Mouse (Mus musculus) MEL (cell line): Measurements from ENCODE around the gene Chuk. TPM values are rescaled to one million over a fixed set of nuclear protein-coding genes. Genes with fewer than 3 reads are reported as not detected.
A peak's percentile ranks its signal among the peaks of the same experiment; 100 is the strongest.

ENCODE experiments used
- DNase-seq: peaks from one replicate; pipeline ENCODE4 v3.0.0; 2011; ENCODE audit warnings: low read depth, low spot score
- H3K27ac ChIP-seq: 2 replicates; pipeline ENCODE4 v1.5.1; 2012; ENCODE audit warnings: low read depth, mild to moderate bottlenecking, control low read depth, low read length, moderate library complexity; ENCODE audit not compliant: control insufficient read depth
- H3K27me3 ChIP-seq, 2 experiments: fragments of 150-350 bp in 1 of 2; sonication (generic) in 1 of 2; 2 replicates each; pipeline ENCODE4 v1.6.1; 2012; ENCODE audit warnings: low read length in 2 of 2, mild to moderate bottlenecking in 2 of 2, improper control_type of control experiment in 1 of 2, moderate library complexity in 1 of 2; ENCODE audit not compliant: insufficient read depth in 2 of 2, control insufficient read depth in 1 of 2
- H3K36me3 ChIP-seq, 2 experiments: 2 replicates each; pipeline ENCODE4 v1.6.1; 2012 to 2014; ENCODE audit warnings: low read length in 2 of 2, improper control_type of control experiment in 1 of 2, inconsistent platforms in 1 of 2, mild to moderate bottlenecking in 1 of 2; ENCODE audit not compliant: insufficient read depth in 2 of 2, control insufficient read depth in 1 of 2
- H3K4me1 ChIP-seq, 2 experiments: fragments of 150-350 bp in 1 of 2; sonication (generic) in 1 of 2; 2 replicates each; pipeline ENCODE4 v1.6.1; 2012; ENCODE audit warnings: low read length in 2 of 2, improper control_type of control experiment in 1 of 2, mild to moderate bottlenecking in 1 of 2; ENCODE audit not compliant: insufficient read depth in 2 of 2, control insufficient read depth in 1 of 2
- H3K4me3 ChIP-seq, 2 experiments: fragments of 150-350 bp in 1 of 2; sonication (generic) in 1 of 2; 2 replicates each; pipeline ENCODE4 v1.5.1; 2012; ENCODE audit warnings: low read depth in 2 of 2, low read length in 2 of 2, mild to moderate bottlenecking in 2 of 2, moderate library complexity in 2 of 2, control low read depth in 1 of 2, improper control_type of control experiment in 1 of 2; ENCODE audit not compliant: control insufficient read depth in 1 of 2, insufficient read depth in 1 of 2
- H3K79me2 ChIP-seq: 2 replicates; pipeline ENCODE4 v1.6.1; 2012; ENCODE audit warnings: mild to moderate bottlenecking, low read length, moderate library complexity; ENCODE audit not compliant: control insufficient read depth, poor library complexity, insufficient read depth
- H3K9ac ChIP-seq: 2 replicates; pipeline ENCODE4 v1.6.1; 2012; ENCODE audit warnings: low read depth, mild to moderate bottlenecking, control low read depth, low read length, moderate library complexity; ENCODE audit not compliant: control insufficient read depth, poor library complexity, severe bottlenecking
- H3K9me3 ChIP-seq: fragments of 150-350 bp; sonication (generic); replicated peaks from 2 replicates; pipeline ENCODE4 v1.6.1; 2012; ENCODE audit warnings: mild to moderate bottlenecking, low read length, improper control_type of control experiment, moderate library complexity; ENCODE audit not compliant: insufficient read depth
- BHLHE40 ChIP-seq: IDR thresholded peaks from 2 replicates; pipeline ENCODE4 v1.6.1; 2012; ENCODE audit warnings: low read depth, mild to moderate bottlenecking, inconsistent platforms, low read length, improper control_type of control experiment, borderline replicate concordance
- CTCF ChIP-seq, 3 experiments: IDR thresholded peaks in 2 of 3; conservative IDR thresholded peaks in 1 of 3; 2 replicates each; pipeline ENCODE4 v1.5.1; 2011 to 2012; ENCODE audit warnings: low read length in 3 of 3, low read depth in 2 of 3, mild to moderate bottlenecking in 2 of 3, improper control_type of control experiment in 1 of 3, inconsistent platforms in 1 of 3, mixed read lengths in 1 of 3, moderate library complexity in 1 of 3; ENCODE audit not compliant: control insufficient read depth in 1 of 3, insufficient read depth in 1 of 3, poor library complexity in 1 of 3, severe bottlenecking in 1 of 3
- E2F4 ChIP-seq: IDR thresholded peaks from 2 replicates; pipeline ENCODE4 v1.6.1; 2011; ENCODE audit warnings: low read depth, low read length, improper control_type of control experiment, borderline replicate concordance
- EP300 ChIP-seq, 2 experiments: IDR thresholded peaks; 2 replicates each; pipeline ENCODE4 v1.6.1; 2011; ENCODE audit warnings: improper control_type of control experiment in 2 of 2, low read length in 2 of 2, low read depth in 1 of 2, mild to moderate bottlenecking in 1 of 2
- ETS1 ChIP-seq: IDR thresholded peaks from 2 replicates; pipeline ENCODE4 v1.6.1; 2012; ENCODE audit warnings: low read depth, mild to moderate bottlenecking, inconsistent platforms, low read length, improper control_type of control experiment, moderate library complexity
- GATA1 ChIP-seq: IDR thresholded peaks from 2 replicates; pipeline ENCODE4 v1.6.1; 2011; ENCODE audit warnings: low read depth, low read length, improper control_type of control experiment
- HCFC1 ChIP-seq: IDR thresholded peaks from 2 replicates; pipeline ENCODE4 v1.6.1; 2012; ENCODE audit warnings: low read depth, mild to moderate bottlenecking, inconsistent platforms, low read length, improper control_type of control experiment, moderate library complexity
- JUND ChIP-seq: IDR thresholded peaks from 2 replicates; pipeline ENCODE4 v1.6.1; 2011; ENCODE audit warnings: low read depth, mild to moderate bottlenecking, improper control_type of control experiment, low read length
- KAT2A ChIP-seq: conservative IDR thresholded peaks from 2 replicates; pipeline ENCODE4 v1.6.1; 2012; ENCODE audit warnings: low read depth, low read length, improper control_type of control experiment, inconsistent platforms
- MAFK ChIP-seq: IDR thresholded peaks from 2 replicates; pipeline ENCODE4 v1.6.1; 2011; ENCODE audit warnings: low read depth, mild to moderate bottlenecking, low read length, improper control_type of control experiment, borderline replicate concordance
- MAX ChIP-seq: IDR thresholded peaks from 2 replicates; pipeline ENCODE4 v1.6.1; 2011; ENCODE audit warnings: low read length, improper control_type of control experiment
- MEF2A ChIP-seq: IDR thresholded peaks from 2 replicates; pipeline ENCODE4 v1.6.1; 2014; ENCODE audit warnings: low read depth, mild to moderate bottlenecking, inconsistent platforms, low read length, improper control_type of control experiment; ENCODE audit not compliant: poor library complexity, insufficient replicate concordance, severe bottlenecking; ENCODE audit errors: extremely low read depth
- MYC ChIP-seq: IDR thresholded peaks from 2 replicates; pipeline ENCODE4 v1.6.1; 2011; ENCODE audit warnings: low read depth, mild to moderate bottlenecking, low read length, improper control_type of control experiment, moderate library complexity
- NELFE ChIP-seq: IDR thresholded peaks from 2 replicates; pipeline ENCODE4 v1.6.1; 2011; ENCODE audit warnings: low read depth, low read length, improper control_type of control experiment
- NRF1 ChIP-seq: IDR thresholded peaks from 2 replicates; pipeline ENCODE4 v1.6.1; 2014; ENCODE audit warnings: low read depth, mild to moderate bottlenecking, inconsistent platforms, low read length, improper control_type of control experiment, moderate library complexity; ENCODE audit not compliant: poor library complexity, insufficient read depth, severe bottlenecking
- POLR2A ChIP-seq, 2 experiments: IDR thresholded peaks; 2 replicates each; pipeline ENCODE4 v1.6.1; 2011 to 2012; ENCODE audit warnings: low read length in 2 of 2, mild to moderate bottlenecking in 2 of 2, control low read depth in 1 of 2, improper control_type of control experiment in 1 of 2, low read depth in 1 of 2, moderate library complexity in 1 of 2; ENCODE audit not compliant: control insufficient read depth in 1 of 2, insufficient read depth in 1 of 2, poor library complexity in 1 of 2
- POLR2AphosphoS2 ChIP-seq: IDR thresholded peaks from 2 replicates; pipeline ENCODE4 v1.6.1; 2011; ENCODE audit warnings: low read length, improper control_type of control experiment
- POLR2AphosphoS5 ChIP-seq: IDR thresholded peaks from 2 replicates; pipeline ENCODE4 v1.6.1; 2012; ENCODE audit warnings: low read depth, borderline replicate concordance, mild to moderate bottlenecking, inconsistent platforms, low read length, moderate library complexity, mixed read lengths
- RAD21 ChIP-seq: IDR thresholded peaks from 2 replicates; pipeline ENCODE4 v1.6.1; 2011; ENCODE audit warnings: mild to moderate bottlenecking, low read depth, low read length, improper control_type of control experiment
- RCOR1 ChIP-seq: IDR thresholded peaks from 2 replicates; pipeline ENCODE4 v1.6.1; 2012; ENCODE audit warnings: low read depth, mild to moderate bottlenecking, inconsistent platforms, low read length, improper control_type of control experiment
- SIN3A ChIP-seq: IDR thresholded peaks from 2 replicates; pipeline ENCODE4 v1.6.1; 2012; ENCODE audit warnings: low read length, improper control_type of control experiment, inconsistent platforms
- SMC3 ChIP-seq: IDR thresholded peaks from 2 replicates; pipeline ENCODE4 v1.6.1; 2011; ENCODE audit warnings: low read depth, low read length, improper control_type of control experiment
- TAL1 ChIP-seq: IDR thresholded peaks from 2 replicates; pipeline ENCODE4 v1.6.1; 2012; ENCODE audit warnings: mild to moderate bottlenecking, inconsistent platforms, low read length, moderate library complexity, mixed read lengths
- TCF12 ChIP-seq: IDR thresholded peaks from 2 replicates; pipeline ENCODE4 v1.6.1; 2014; ENCODE audit warnings: low read depth, mild to moderate bottlenecking, inconsistent platforms, low read length, improper control_type of control experiment, moderate library complexity
- UBTF ChIP-seq: IDR thresholded peaks from 2 replicates; pipeline ENCODE4 v1.6.1; 2012; ENCODE audit warnings: low read depth, mild to moderate bottlenecking, inconsistent platforms, low read length, improper control_type of control experiment, moderate library complexity, borderline replicate concordance; ENCODE audit not compliant: insufficient read depth
- USF1 ChIP-seq: IDR thresholded peaks from 2 replicates; pipeline ENCODE4 v1.6.1; 2014; ENCODE audit warnings: low read depth, mild to moderate bottlenecking, inconsistent platforms, low read length, improper control_type of control experiment, moderate library complexity
- ZC3H11A ChIP-seq: IDR thresholded peaks from 2 replicates; pipeline ENCODE4 v1.6.1; 2012; ENCODE audit warnings: low read depth, mild to moderate bottlenecking, inconsistent platforms, low read length, improper control_type of control experiment
- ZKSCAN1 ChIP-seq: IDR thresholded peaks from 2 replicates; pipeline ENCODE4 v1.6.1; 2012; ENCODE audit warnings: low read depth, mild to moderate bottlenecking, inconsistent platforms, low read length, improper control_type of control experiment, moderate library complexity
- ZMIZ1 ChIP-seq: IDR thresholded peaks from 2 replicates; pipeline ENCODE4 v1.6.1; 2012; ENCODE audit warnings: low read depth, mild to moderate bottlenecking, inconsistent platforms, low read length, improper control_type of control experiment, moderate library complexity
- ZNF384 ChIP-seq: IDR thresholded peaks from 2 replicates; pipeline ENCODE4 v1.6.1; 2012; ENCODE audit warnings: low read depth, mild to moderate bottlenecking, inconsistent platforms, low read length, improper control_type of control experiment
- polyA plus RNA-seq, 2 experiments: library from polyadenylated mRNA; stranded (reverse) in 1 of 2; unstranded in 1 of 2; fragments of >175 nt in 1 of 2; fragments of >200 nt in 1 of 2; gene quantifications; 2 replicates each; pipeline versions ENCODE4 v1.2.1 to v1.2.4; 2012; ENCODE audit warnings: low replicate concordance in 2 of 2, low read depth in 1 of 2; ENCODE audit not compliant: insufficient read length in 2 of 2, insufficient read depth in 1 of 2, missing spikeins in 1 of 2
- total RNA-seq: library from RNA; depleted of rRNA; stranded (reverse); fragments of 300-350 nt; gene quantifications from 2 replicates; pipeline ENCODE4 v1.2.3, GENCODE M21; 2012

Chuk gene
- total and polyA plus RNA-seq, 3 experiments: 50.5 to 463 (median 58.3) TPM

- H3K27ac ChIP-seq: no peak overlapping the region
- H3K36me3 ChIP-seq: peaks cover 13 to 34% of the 10 kb centered on the region in 2 experiments
- peaks cover 9% of the 10 kb centered on the region in 2 experiments for H3K27me3 ChIP-seq
- H3K4me3 ChIP-seq: no peak overlapping the region
- H3K9me3 ChIP-seq: no peaks in the 10 kb centered on the region
- no peak for DNase-seq
- peaks cover 12 to 36% of the 10 kb centered on the region in 2 experiments for H3K4me1 ChIP-seq
- H3K9ac ChIP-seq: no peak overlapping the region
- peaks cover 24% of the 10 kb centered on the region for H3K79me2 ChIP-seq
- no peak for TF ChIP-seq NRF1
- no peak for TF ChIP-seq ZMIZ1
- no peak for TF ChIP-seq SIN3A
- no peak for TF ChIP-seq TAL1
- TF ChIP-seq POLR2AphosphoS2: no peak
- TF ChIP-seq MAFK: no peak
- TF ChIP-seq NELFE: no peak
- TF ChIP-seq ETS1: no peak
- no peak for TF ChIP-seq UBTF
- TF ChIP-seq E2F4: no peak
- no peak for TF ChIP-seq POLR2A (IDR thresholded peaks at IDR 0.05; ENCODE audit: control insufficient read depth in 1 of 2, insufficient read depth in 1 of 2, low read depth in 1 of 2, low read length in 2 of 2, poor library complexity in 1 of 2)
- TF ChIP-seq RAD21: no peak
- TF ChIP-seq ZKSCAN1: no peak
- TF ChIP-seq MYC: no peak
- TF ChIP-seq ZNF384: no peak
- no peak for TF ChIP-seq ZC3H11A
- no peak for TF ChIP-seq POLR2AphosphoS5
- TF ChIP-seq HCFC1: no peak
- no peak for TF ChIP-seq GATA1
- TF ChIP-seq, all 39 proteins: peak for 0
Measured at GRCm38 (mm10) chr19:44146951-44147350, 39.7 kb upstream of the Chuk start.

GRCm38 (mm10) chr19:44146568-44146879 lies 39.2 kb upstream of the Chuk start:
- Histone ChIP-seq H3K9ac (peak overlapping the region; percentile 83), H3K27me3 (peaks cover 8% of the 10 kb centered on the region in 2 experiments), H3K9me3 (no peaks in the 10 kb centered on the region), H3K4me1 (peaks cover 12 to 36% of the 10 kb centered on the region in 2 experiments), H3K4me3 (peak overlapping the region; percentile 57 to 83), H3K36me3 (peaks cover 16 to 36% of the 10 kb centered on the region in 2 experiments), H3K27ac (peak overlapping the region; percentile 66), H3K79me2 (peaks cover 24% of the 10 kb centered on the region)
- no peak for DNase-seq
- TF ChIP-seq GATA1 (no peak), RAD21 (no peak), EP300 (IDR thresholded peaks at IDR 0.05; ENCODE audit: low read depth in 1 of 2, low read length in 2 of 2) (0 out of 4 replicates have a peak, but pooled peaks of 1 of the 2 experiments have one; percentile 1), BHLHE40 (no peak), ZMIZ1 (0 out of 2 replicates have a peak, but pooled peaks have one; percentile 5), RCOR1 (no peak), JUND (no peak), TCF12 (no peak), MAX (no peak; the same call in 1 of the 2 replicates), USF1 (no peak), SIN3A (no peak), NRF1 (no peak), MEF2A (no peak), ZNF384 (no peak), KAT2A (no peak), CTCF (IDR thresholded peaks at IDR 0.05 in 2 of 3, conservative IDR thresholded peaks at IDR 0.05 in 1 of 3; ENCODE audit: control insufficient read depth in 1 of 3, insufficient read depth in 1 of 3, low read depth in 2 of 3, low read length in 3 of 3, poor library complexity in 1 of 3, severe bottlenecking in 1 of 3) (no peak), SMC3 (no peak), POLR2A (IDR thresholded peaks at IDR 0.05; ENCODE audit: control insufficient read depth in 1 of 2, insufficient read depth in 1 of 2, low read depth in 1 of 2, low read length in 2 of 2, poor library complexity in 1 of 2) (peak in 1 of 2 experiments; percentile 58; a peak in 1 of 4 replicates)
